Mouse (Mus musculus): ENCODE measurements around the gene Hnrnpa3. TPM values are rescaled to one million over a fixed set of nuclear protein-coding genes. Genes with fewer than 3 reads are reported as not detected.
"Not testable (repeated sequence)": the region's sequence is repeated elsewhere in the genome, so short reads cannot be mapped to it uniquely, and the experiment has no call there.

The Hnrnpa3 gene
- polyA plus RNA-seq, 1 experiment from 2014 or later = 302 TPM

- Histone ChIP-seq H3K9ac (no peak overlapping the region), H3K4me2 (no peak overlapping the region), H3K4me3 (ENCODE audit: low read depth, low read length) (no peak overlapping the region), H3K36me3 (ENCODE audit: insufficient read depth) (no peaks in the 10 kb centered on the region), H3K27ac (ENCODE audit: low read depth) (no peak overlapping the region), H3K27me3 (ENCODE audit: insufficient read depth, low read length) (no peaks in the 10 kb centered on the region), H3K4me1 (ENCODE audit: insufficient read depth) (peaks cover 4% of the 10 kb centered on the region; the same call in 1 of the 2 replicates), H3K9me3 (ENCODE audit: low read depth, low read length) (no peaks in the 10 kb centered on the region)
- 74% methylated on average over 6 of the region's 6 CpGs for WGBS
- ATAC-seq (ENCODE audit: insufficient read depth) = no peak
- DNase-seq = no peak
- TF ChIP-seq CTCF (IDR thresholded peaks at IDR 0.05; ENCODE audit: low read depth) = no peak
Observed at GRCm38 (mm10) chr2:75631421-75631820, 27.6 kb upstream of the Hnrnpa3 start.

- no peak overlapping the region for H3K27ac ChIP-seq (ENCODE audit: low read depth)
- no peak overlapping the region for H3K4me2 ChIP-seq
- peaks cover 4% of the 10 kb centered on the region; the same call in 1 of the 2 replicates for H3K4me1 ChIP-seq (ENCODE audit: insufficient read depth)
- H3K36me3 ChIP-seq (ENCODE audit: insufficient read depth) = no peaks in the 10 kb centered on the region
- H3K9ac ChIP-seq = no peak overlapping the region
- 81% methylated on average over 6 of the region's 6 CpGs for WGBS
- no peaks in the 10 kb centered on the region for H3K27me3 ChIP-seq (ENCODE audit: insufficient read depth, low read length)
- no peak for TF ChIP-seq CTCF (IDR thresholded peaks at IDR 0.05; ENCODE audit: low read depth)
- H3K4me3 ChIP-seq (ENCODE audit: low read depth, low read length) = no peak overlapping the region
- DNase-seq = no peak
- ATAC-seq (ENCODE audit: insufficient read depth) = no peak
- no peaks in the 10 kb centered on the region for H3K9me3 ChIP-seq (ENCODE audit: low read depth, low read length)
Observed at GRCm38 (mm10) chr2:75632043-75632442, 27.0 kb upstream of the Hnrnpa3 start.

- Histone ChIP-seq H3K4me3 (ENCODE audit: low read depth, low read length) (no peak overlapping the region), H3K4me1 (ENCODE audit: insufficient read depth) (peaks cover 4% of the 10 kb centered on the region; the same call in 1 of the 2 replicates), H3K27me3 (ENCODE audit: insufficient read depth, low read length) (no peaks in the 10 kb centered on the region), H3K9me3 (ENCODE audit: low read depth, low read length) (no peaks in the 10 kb centered on the region), H3K36me3 (ENCODE audit: insufficient read depth) (no peaks in the 10 kb centered on the region), H3K9ac (no peak overlapping the region), H3K4me2 (no peak overlapping the region), H3K27ac (ENCODE audit: low read depth) (no peak overlapping the region)
- ATAC-seq (ENCODE audit: insufficient read depth) (no peak), DNase-seq (no peak)
- 74% methylated on average over 12 of the region's 12 CpGs for WGBS
- no peak for TF ChIP-seq CTCF (IDR thresholded peaks at IDR 0.05; ENCODE audit: low read depth)
Observed at GRCm38 (mm10) chr2:75632721-75633181, 26.3 kb upstream of the Hnrnpa3 start.

- Histone ChIP-seq H3K4me3 (ENCODE audit: low read depth, low read length) (no peak overlapping the region), H3K9ac (no peak overlapping the region), H3K9me3 (ENCODE audit: low read depth, low read length) (no peaks in the 10 kb centered on the region), H3K27me3 (ENCODE audit: insufficient read depth, low read length) (no peaks in the 10 kb centered on the region), H3K4me1 (ENCODE audit: insufficient read depth) (peaks cover 4% of the 10 kb centered on the region; the same call in 1 of the 2 replicates), H3K27ac (ENCODE audit: low read depth) (peak overlapping the region; percentile 33; the same call in 1 of the 2 replicates), H3K4me2 (0 out of 2 replicates have a peak overlapping the region, but pooled peaks have one; percentile 0), H3K36me3 (ENCODE audit: insufficient read depth) (no peaks in the 10 kb centered on the region)
- ATAC-seq (ENCODE audit: insufficient read depth) (peak; percentile 13; the same call in 1 of the 2 replicates), DNase-seq (no peak)
- no peak for TF ChIP-seq CTCF (IDR thresholded peaks at IDR 0.05; ENCODE audit: low read depth)
- WGBS = 55% methylated on average over 6 of the region's 6 CpGs
Observed at GRCm38 (mm10) chr2:75633381-75633780, 25.7 kb upstream of the Hnrnpa3 start.

- Histone ChIP-seq H3K27me3 (ENCODE audit: insufficient read depth, low read length) (no peaks in the 10 kb centered on the region), H3K27ac (ENCODE audit: low read depth) (peak overlapping the region; percentile 33; the same call in 1 of the 2 replicates), H3K4me1 (ENCODE audit: insufficient read depth) (peaks cover 4% of the 10 kb centered on the region; the same call in 1 of the 2 replicates), H3K4me3 (ENCODE audit: low read depth, low read length) (no peak overlapping the region), H3K9me3 (ENCODE audit: low read depth, low read length) (no peaks in the 10 kb centered on the region), H3K9ac (no peak overlapping the region), H3K36me3 (ENCODE audit: insufficient read depth) (no peaks in the 10 kb centered on the region), H3K4me2 (0 out of 2 replicates have a peak overlapping the region, but pooled peaks have one; percentile 0)
- DNase-seq (peak; percentile 40), ATAC-seq (ENCODE audit: insufficient read depth) (peak; percentile 75)
- WGBS = 50% methylated on average over 5 of the region's 5 CpGs
- TF ChIP-seq CTCF (IDR thresholded peaks at IDR 0.05; ENCODE audit: low read depth) = no peak
Observed at GRCm38 (mm10) chr2:75633784-75634183, 25.3 kb upstream of the Hnrnpa3 start.

- H3K4me3 ChIP-seq (ENCODE audit: low read depth, low read length); H3K27ac ChIP-seq (ENCODE audit: low read depth); H3K36me3 ChIP-seq (ENCODE audit: insufficient read depth); H3K9ac ChIP-seq; H3K27me3 ChIP-seq (ENCODE audit: insufficient read depth, low read length); H3K4me2 ChIP-seq; DNase-seq; H3K9me3 ChIP-seq (ENCODE audit: low read depth, low read length); H3K4me1 ChIP-seq (ENCODE audit: insufficient read depth); ATAC-seq (ENCODE audit: insufficient read depth): not testable (repeated sequence)
- WGBS = 87% methylated on average over 14 of the region's 14 CpGs
Observed at GRCm38 (mm10) chr2:75634431-75634830, 24.6 kb upstream of the Hnrnpa3 start.

- TF ChIP-seq CTCF (IDR thresholded peaks at IDR 0.05; ENCODE audit: low read depth) = peak; percentile 59
- 53% methylated on average over 6 of the region's 6 CpGs for WGBS
Observed at GRCm38 (mm10) chr2:75636261-75637054, 22.6 kb upstream of the Hnrnpa3 start.

GRCm38 (mm10) chr2:75637055-75637304, 22.1 kb upstream of the Hnrnpa3 start:
- H3K4me2 ChIP-seq; H3K27ac ChIP-seq (ENCODE audit: low read depth); ATAC-seq (ENCODE audit: insufficient read depth); H3K4me3 ChIP-seq (ENCODE audit: low read depth, low read length); H3K27me3 ChIP-seq (ENCODE audit: insufficient read depth, low read length); H3K9me3 ChIP-seq (ENCODE audit: low read depth, low read length); H3K4me1 ChIP-seq (ENCODE audit: insufficient read depth); DNase-seq; H3K9ac ChIP-seq; H3K36me3 ChIP-seq (ENCODE audit: insufficient read depth): not testable (repeated sequence)
- 83% methylated on average over 2 of the region's 2 CpGs for WGBS

More at GRCm38 (mm10) chr2:75636261-75637054, 22.6 kb upstream of the Hnrnpa3 start:
- peaks cover 4% of the 10 kb centered on the region; the same call in 1 of the 2 replicates for H3K4me1 ChIP-seq (ENCODE audit: insufficient read depth)
- no peak overlapping the region for H3K4me2 ChIP-seq
- no peak overlapping the region for H3K4me3 ChIP-seq (ENCODE audit: low read depth, low read length)
- H3K27me3 ChIP-seq (ENCODE audit: insufficient read depth, low read length) = no peaks in the 10 kb centered on the region
- H3K9ac ChIP-seq = no peak overlapping the region
- H3K27ac ChIP-seq (ENCODE audit: low read depth) = no peak overlapping the region
- DNase-seq = peak; percentile 43
- no peaks in the 10 kb centered on the region for H3K9me3 ChIP-seq (ENCODE audit: low read depth, low read length)
- no peak for ATAC-seq (ENCODE audit: insufficient read depth)
- H3K36me3 ChIP-seq (ENCODE audit: insufficient read depth) = no peaks in the 10 kb centered on the region

Measured in lung, embryonic 14.5 days (tissue).